Mouse (Mus musculus): ENCODE results near the gene Zfyve28. TPM values are rescaled to one million over a fixed set of nuclear protein-coding genes. Genes with fewer than 3 reads are reported as not detected.

The Zfyve28 gene
- polyA plus RNA-seq, 2 experiments from 2014 or later: 4.4 to 4.5 TPM

GRCm38 (mm10) chr5:34286516-34286915, 1.7 kb downstream of the Zfyve28 start:
- no peak for ATAC-seq

GRCm38 (mm10) chr5:34285285-34285684, 3.0 kb downstream of the Zfyve28 start:
- ATAC-seq: no peak

DNA sequence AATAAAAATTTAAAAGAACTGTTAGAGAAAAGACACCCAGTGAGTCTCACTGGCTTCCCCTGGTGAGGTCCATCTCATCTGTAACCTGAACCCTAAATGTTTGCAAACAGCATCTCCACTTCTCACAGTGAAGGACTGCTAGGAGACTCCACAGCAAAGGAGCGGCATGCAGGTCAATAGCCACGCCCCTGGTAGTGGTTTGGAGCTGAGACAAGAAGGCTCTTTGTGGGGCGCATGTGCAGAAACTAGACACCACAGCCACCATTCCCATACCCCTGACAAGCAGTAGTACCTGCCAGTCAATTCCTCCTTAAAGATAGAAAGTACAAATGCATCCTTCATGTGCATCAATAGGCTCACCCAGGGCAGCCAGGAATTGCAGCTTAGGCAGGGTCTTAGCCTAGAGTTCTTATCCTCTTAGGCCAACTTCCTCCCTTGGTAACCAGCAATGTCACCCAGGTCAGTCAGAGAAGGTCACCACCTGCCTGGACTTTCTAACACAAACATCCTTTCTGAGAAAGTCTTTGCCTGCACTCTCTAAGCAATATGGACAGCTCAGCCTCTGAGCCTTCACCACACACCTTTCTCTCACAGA, 4.0 kb downstream of the Zfyve28 start:
- no peak for ATAC-seq

- ATAC-seq: no peak
Measured at GRCm38 (mm10) chr5:34283355-34283754, 4.9 kb downstream of the Zfyve28 start.

GRCm38 (mm10) chr5:34280976-34281375, 7.3 kb downstream of the Zfyve28 start:
- no peak for ATAC-seq

DNA sequence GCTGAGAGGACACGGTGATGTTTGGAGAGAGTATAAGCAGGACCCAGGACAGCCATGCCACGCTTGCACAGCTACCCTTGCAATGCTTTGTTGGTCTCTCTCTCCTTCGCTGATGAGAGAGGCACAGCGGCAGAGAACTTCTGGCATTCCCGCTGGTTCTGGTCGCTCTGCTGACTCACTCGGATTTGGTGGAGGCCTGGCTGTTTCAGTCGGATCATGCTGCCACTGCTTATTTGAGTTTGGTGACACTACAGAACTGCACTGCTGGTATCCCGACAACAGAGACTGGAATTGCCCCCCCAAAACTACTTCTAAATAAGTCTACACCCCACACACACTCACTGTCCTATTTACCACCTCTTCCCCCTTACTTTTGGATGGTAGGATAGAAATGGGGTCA, 9.0 kb downstream of the Zfyve28 start:
- ATAC-seq: no peak

- no peak for ATAC-seq
Measured at GRCm38 (mm10) chr5:34278058-34278457, 10.2 kb downstream of the Zfyve28 start.

DNA sequence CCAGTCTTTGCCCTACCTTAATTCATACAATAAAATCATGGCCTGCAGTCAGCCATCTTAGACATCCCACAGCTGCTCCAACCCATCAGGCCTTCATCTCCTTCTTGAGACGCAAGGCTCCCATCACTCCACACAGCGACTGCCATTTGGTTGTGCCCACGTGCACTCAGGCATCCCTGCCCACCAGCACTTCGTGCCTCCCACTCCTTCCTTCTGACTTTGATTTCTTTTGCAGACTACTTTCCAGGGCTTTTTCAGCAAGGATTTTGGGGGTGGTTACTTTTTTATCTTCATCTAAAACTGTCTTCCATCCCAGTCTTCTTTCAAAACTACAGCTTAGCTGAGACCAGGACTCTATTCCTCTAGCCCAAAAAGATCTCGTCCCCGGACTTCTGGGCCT, 11.5 kb downstream of the Zfyve28 start:
- ATAC-seq: no peak

GRCm38 (mm10) chr5:34276191-34276590, 12.1 kb downstream of the Zfyve28 start:
- ATAC-seq: no peak

GRCm38 (mm10) chr5:34274676-34275293, 13.5 kb downstream of the Zfyve28 start:
- no peak for ATAC-seq

GRCm38 (mm10) chr5:34274268-34274667, 14.0 kb downstream of the Zfyve28 start:
- no peak for ATAC-seq

DNA sequence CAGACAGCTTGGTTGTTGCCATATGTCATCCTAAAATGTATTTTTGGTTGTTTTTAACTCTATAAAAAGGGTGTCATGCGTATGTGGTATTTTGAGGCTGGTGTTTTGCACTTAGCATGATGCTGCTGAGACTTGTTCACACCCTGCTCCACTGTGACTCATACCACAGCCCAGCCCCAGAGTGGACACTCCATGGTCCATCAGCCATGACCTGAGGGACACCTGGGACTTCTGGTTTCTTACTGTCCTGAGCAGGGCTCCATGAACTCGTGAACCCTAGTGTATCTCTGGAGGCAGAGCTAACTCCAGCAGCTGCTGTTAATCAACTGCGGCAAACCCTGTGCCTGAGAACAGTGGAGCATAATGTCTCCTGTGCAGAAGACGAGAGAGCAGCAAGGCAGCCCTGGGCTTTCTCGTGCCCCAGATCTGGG, 15.0 kb downstream of the Zfyve28 start:
- no peak for ATAC-seq

DNA sequence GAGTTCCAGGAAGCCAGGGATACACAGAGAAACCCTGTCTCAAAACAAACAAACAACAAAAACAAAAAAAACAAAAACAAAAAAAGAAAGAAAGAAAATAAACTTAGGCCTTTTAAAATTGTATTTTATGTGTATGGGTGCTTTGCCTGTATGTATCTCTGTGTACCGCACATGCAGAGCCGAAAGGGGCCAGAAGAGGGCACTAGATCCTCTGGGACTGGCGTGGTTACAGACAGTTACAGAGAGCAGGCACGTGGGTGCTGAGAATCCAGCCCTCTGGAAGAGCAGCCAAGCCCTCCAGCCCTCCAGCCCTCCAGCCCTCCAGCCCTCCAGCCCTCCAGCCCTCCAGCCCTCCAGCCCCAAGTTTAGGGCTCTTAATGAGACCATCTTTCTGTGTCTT, 16.5 kb downstream of the Zfyve28 start:
- ATAC-seq: no peak

- ATAC-seq: no peak
Measured at GRCm38 (mm10) chr5:34269921-34270465, 18.3 kb downstream of the Zfyve28 start.

DNA sequence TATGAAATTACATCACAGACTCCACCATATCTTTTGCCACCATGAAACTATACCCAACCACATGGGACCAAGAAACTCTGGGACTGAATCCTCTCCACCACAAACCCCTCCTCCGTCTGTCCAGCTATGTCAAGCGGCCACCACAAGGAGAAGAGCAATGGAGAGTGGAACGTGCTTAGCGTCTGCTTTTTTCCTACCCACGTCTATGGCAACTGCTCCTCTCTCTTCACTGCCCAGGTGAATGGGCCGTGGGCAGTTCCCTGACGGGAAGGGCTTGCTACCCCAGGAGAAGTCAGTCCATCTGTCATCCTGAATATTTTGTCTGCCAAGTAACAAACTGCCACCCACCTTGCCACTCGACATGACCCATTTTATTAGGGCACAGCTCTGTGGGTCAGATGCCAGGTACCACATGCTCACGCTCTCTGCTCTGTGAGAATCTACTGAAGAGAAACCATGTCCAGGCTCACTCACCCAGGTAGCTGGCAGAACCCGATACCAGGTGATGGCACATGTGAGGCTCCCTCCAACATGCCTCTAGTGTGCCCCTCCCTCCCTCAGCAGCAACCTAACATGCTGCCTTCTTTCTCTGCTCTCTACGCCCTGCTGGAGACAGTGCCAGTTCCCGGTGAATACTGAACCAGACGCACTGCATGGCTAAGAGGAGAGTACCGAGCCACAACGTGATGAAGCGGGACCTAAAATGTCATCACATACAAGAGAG, 18.9 kb downstream of the Zfyve28 start:
- ATAC-seq: no peak

GRCm38 (mm10) chr5:34266065-34266464, 22.2 kb downstream of the Zfyve28 start:
- no peak for ATAC-seq

- ATAC-seq: no peak
Measured at GRCm38 (mm10) chr5:34259172-34259816, 29.0 kb downstream of the Zfyve28 start.

DNA sequence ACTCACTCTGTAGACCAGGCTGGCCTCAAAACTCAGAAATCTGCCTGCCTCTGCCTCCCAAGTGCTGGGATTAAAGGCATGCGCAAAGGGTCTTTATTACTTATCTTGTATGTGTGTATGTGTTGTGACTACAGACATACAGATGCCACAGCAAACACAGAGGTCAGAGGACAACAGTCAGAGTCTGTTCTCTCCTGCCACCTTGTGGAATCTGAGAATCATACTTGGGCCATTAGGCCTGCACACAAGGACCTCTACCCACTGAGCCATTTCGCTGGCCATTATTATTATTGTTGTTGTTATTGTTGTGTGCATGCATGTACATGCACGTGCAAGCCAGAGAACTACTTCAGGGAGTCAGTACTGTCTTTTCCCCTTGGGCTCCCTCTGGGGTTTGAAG, 33.1 kb downstream of the Zfyve28 start:
- peak; percentile 32 for ATAC-seq

DNA sequence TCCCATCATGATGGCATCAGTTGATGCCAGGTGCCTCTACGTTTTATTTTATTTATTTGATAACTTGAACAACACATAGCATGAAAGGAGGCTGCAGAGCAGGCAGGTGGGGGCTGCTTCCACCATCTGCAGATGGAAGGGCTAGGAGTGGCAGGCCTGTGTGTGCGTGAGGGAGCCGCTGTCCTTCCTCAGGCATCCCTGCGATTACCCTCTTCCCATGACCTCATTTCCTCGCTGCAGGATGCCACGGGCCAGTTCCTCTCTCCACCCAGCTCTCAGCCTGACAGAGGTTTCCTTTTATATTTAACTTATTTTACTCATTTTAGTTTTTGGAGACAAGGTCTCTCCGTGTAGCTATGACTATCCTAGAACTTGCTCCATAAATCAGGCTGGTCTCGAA, 33.9 kb downstream of the Zfyve28 start:
- ATAC-seq: no peak

DNA sequence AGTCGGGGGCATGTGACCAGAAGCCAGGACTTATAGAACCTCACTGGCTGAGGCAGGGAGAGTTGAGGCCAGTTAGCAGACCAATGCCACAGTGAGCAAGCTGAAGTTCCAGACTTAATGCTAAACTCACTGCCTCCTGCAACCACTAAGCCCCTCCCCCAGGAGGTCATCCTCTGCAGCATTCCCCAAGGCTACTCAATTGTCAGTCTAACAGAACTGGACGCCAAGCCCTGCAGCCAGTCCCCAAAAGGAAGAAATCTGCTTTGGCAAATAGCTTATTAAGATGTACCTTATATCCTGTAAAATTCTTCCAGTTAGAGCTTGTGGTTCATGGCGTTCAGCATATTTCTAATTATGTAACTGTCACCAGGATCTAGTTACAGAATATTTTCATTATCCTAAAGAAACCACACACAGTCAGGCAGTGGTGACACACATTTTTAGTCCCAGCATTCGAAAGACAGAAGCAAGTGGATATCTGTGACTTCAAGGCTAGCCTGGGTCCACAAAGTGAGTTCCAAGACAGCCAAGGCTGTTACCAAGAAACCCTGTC, 35.2 kb downstream of the Zfyve28 start:
- no peak for ATAC-seq

DNA sequence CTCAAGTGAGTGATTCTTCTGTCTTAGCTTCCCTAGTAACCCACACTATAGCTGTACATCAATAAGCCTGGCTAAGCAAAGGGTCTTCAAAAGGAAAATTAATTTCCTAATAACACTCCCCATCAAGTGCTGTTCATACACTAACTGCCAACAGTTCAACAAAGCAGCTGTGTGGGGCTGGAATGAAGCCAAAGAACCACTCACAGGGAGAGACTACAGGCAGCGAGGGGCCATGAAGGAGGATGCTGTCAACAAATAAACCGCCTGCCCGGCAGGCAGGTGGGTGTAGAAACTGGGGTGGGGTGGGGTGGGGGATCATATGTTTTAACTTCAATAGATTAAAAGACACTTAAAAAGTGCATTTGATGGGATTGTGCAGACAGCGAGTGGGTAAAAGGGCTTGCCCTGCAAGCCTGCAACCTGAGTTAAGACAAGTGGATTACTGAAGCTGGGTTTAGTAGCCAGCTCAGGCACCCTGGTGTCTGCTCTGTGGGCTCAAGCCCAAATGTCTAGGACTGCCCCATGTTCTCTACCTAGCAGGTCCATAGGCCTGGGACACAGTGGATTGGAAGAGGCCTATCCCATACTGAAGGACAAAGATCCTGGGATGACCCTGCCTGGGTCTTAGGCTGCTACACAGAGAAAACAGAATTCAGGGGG, 35.8 kb downstream of the Zfyve28 start:
- no peak for ATAC-seq

DNA sequence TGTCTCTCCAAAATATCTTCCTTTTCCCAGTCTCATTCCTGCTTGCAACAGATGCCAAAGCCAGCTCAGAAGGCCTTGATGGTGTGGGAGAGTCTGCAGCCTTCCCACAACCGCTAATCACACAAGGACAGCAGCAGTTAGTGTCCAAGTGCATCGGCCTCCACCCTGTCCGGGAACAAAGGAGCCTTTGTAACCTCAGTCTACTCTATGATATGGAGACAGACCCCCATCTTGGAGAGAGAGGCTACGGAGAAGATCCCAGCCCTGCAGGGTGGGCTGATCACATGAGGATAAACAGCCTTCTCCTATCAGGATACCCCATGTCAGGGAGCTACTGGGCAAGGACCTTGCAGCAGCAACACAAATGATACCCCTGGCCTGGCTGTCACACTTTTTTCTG, 36.5 kb downstream of the Zfyve28 start:
- ATAC-seq: no peak
